Mouse (Mus musculus) testis, adult 2 months (tissue): ENCODE measurements around the gene Nlrp4b.

ENCODE experiments used
- CTCF ChIP-seq: fragments of 200-500 bp; IDR thresholded peaks from 2 replicates; pipeline ENCODE4 v1.5.1; 2012; ENCODE audit warnings: low read depth, mild to moderate bottlenecking, inconsistent platforms, low read length, moderate library complexity; ENCODE audit not compliant: control insufficient read depth, insufficient read depth, insufficient replicate concordance
- POLR2A ChIP-seq: fragments of 200-500 bp; IDR thresholded peaks from 2 replicates; pipeline ENCODE4 v1.6.1; 2012; ENCODE audit warnings: low read depth, mild to moderate bottlenecking, inconsistent platforms, low read length, moderate library complexity; ENCODE audit not compliant: control insufficient read depth

GRCm38 (mm10) chr7:10687489-10687888 lies at the start of gene Nlrp4b:
- TF ChIP-seq CTCF: no peak
- TF ChIP-seq POLR2A: no peak
